Mouse (Mus musculus) embryonic facial prominence, embryonic 10.5 days (tissue): ENCODE data around the gene Pitpnc1. TPM values are rescaled to one million over a fixed set of nuclear protein-coding genes. Genes with fewer than 3 reads are reported as not detected.
A peak's percentile ranks its signal among the peaks of the same experiment; 100 is the strongest.

Experiments
- DNase-seq: peaks from one replicate; pipeline ENCODE4 v3.0.0-alpha.2; 2017; ENCODE audit warnings: low spot score
- H3K27ac ChIP-seq: fragments of 300-500 bp; sonication (generic); replicated peaks from 2 replicates; pipeline ENCODE4 v1.5.1; 2016; ENCODE audit warnings: mild to moderate bottlenecking
- H3K27me3 ChIP-seq: fragments of 300-500 bp; sonication (generic); replicated peaks from 2 replicates; pipeline ENCODE4 v1.6.1; 2016; ENCODE audit warnings: low read depth, mild to moderate bottlenecking; ENCODE audit not compliant: poor library complexity, severe bottlenecking
- H3K36me3 ChIP-seq: fragments of 300-500 bp; sonication (generic); replicated peaks from 2 replicates; pipeline ENCODE4 v1.6.1; 2016; ENCODE audit warnings: mild to moderate bottlenecking, moderate library complexity
- H3K4me1 ChIP-seq: fragments of 300-500 bp; sonication (generic); 2 replicates; pipeline ENCODE4 v1.6.1; 2016
- H3K4me3 ChIP-seq: fragments of 300-500 bp; sonication (generic); 2 replicates; pipeline ENCODE4 v1.5.1; 2016; ENCODE audit warnings: mild to moderate bottlenecking, moderate library complexity
- H3K9me3 ChIP-seq: fragments of 300-500 bp; sonication (generic); 2 replicates; pipeline ENCODE4 v1.6.1; 2016; ENCODE audit warnings: mild to moderate bottlenecking
- WGBS: fragments of 180-500 bp; shearing (Covaris S2); methylation state at CpG from one replicate; pipeline ENCODE4 v1.1.7; 2016; 5-methylcytosine and 5-hydroxymethylcytosine counted together
- polyA plus RNA-seq: library from polyadenylated mRNA; unstranded; fragments of >200 nt; fragmentation: Nextera tagmentation; extraction: Ambion mirVana; gene quantifications from 2 replicates; pipeline ENCODE4 v1.2.1, GENCODE M21; 2016

Gene Pitpnc1
- polyA plus RNA-seq, 1 experiment from 2014 or later, result 42.5 TPM

- 91% methylated on average over 9 of the region's 9 CpGs for WGBS
- H3K4me3 ChIP-seq, result no peak overlapping the region
- no peak for DNase-seq
These were observed 22.6 kb downstream of the Pitpnc1 start for GRCm38 (mm10) chr11:107447915-107448314.

GRCm38 (mm10) chr11:107447349-107447748 lies 23.1 kb downstream of the Pitpnc1 start:
- DNase-seq, result no peak
- H3K4me1 ChIP-seq, result peaks cover 20% of the 10 kb centered on the region
- no peak overlapping the region for H3K4me3 ChIP-seq
- peaks cover 14% of the 10 kb centered on the region for H3K36me3 ChIP-seq
- no peak overlapping the region for H3K27ac ChIP-seq
- 72% methylated on average over 5 of the region's 5 CpGs for WGBS
- no peaks in the 10 kb centered on the region for H3K9me3 ChIP-seq
- H3K27me3 ChIP-seq, result no peaks in the 10 kb centered on the region

More at GRCm38 (mm10) chr11:107447915-107448314, 22.6 kb downstream of the Pitpnc1 start:
- peaks cover 20% of the 10 kb centered on the region for H3K4me1 ChIP-seq
- no peaks in the 10 kb centered on the region for H3K27me3 ChIP-seq
- H3K9me3 ChIP-seq, result no peaks in the 10 kb centered on the region
- peaks cover 19% of the 10 kb centered on the region for H3K36me3 ChIP-seq
- no peak overlapping the region for H3K27ac ChIP-seq

GRCm38 (mm10) chr11:107446650-107447049 lies 23.8 kb downstream of the Pitpnc1 start:
- Histone ChIP-seq H3K27ac (no peak overlapping the region), H3K36me3 (peaks cover 9% of the 10 kb centered on the region), H3K4me1 (peaks cover 20% of the 10 kb centered on the region), H3K27me3 (no peaks in the 10 kb centered on the region), H3K9me3 (no peaks in the 10 kb centered on the region), H3K4me3 (no peak overlapping the region)
- DNase-seq, result no peak
- 88% methylated on average over 6 of the region's 6 CpGs for WGBS

- WGBS, result 87% methylated on average over 3 of the region's 3 CpGs
- H3K36me3 ChIP-seq, result peaks cover 4% of the 10 kb centered on the region; the same call in 1 of the 2 replicates
These were observed 24.8 kb downstream of the Pitpnc1 start for GRCm38 (mm10) chr11:107445683-107446082.

GRCm38 (mm10) chr11:107443121-107444095 lies 27.1 kb downstream of the Pitpnc1 start:
- H3K27me3 ChIP-seq, result no peaks in the 10 kb centered on the region
- no peak overlapping the region for H3K4me3 ChIP-seq
- peaks cover 2% of the 10 kb centered on the region; the same call in 1 of the 2 replicates for H3K9me3 ChIP-seq
- H3K4me1 ChIP-seq, result peaks cover 4% of the 10 kb centered on the region
- peaks cover 4% of the 10 kb centered on the region; the same call in 1 of the 2 replicates for H3K36me3 ChIP-seq
- no peak overlapping the region for H3K27ac ChIP-seq
- no peak for DNase-seq
- WGBS, result 85% methylated on average over 12 of the region's 12 CpGs

More at GRCm38 (mm10) chr11:107445683-107446082, 24.8 kb downstream of the Pitpnc1 start:
- H3K27ac ChIP-seq, result no peak overlapping the region
- no peak overlapping the region for H3K4me3 ChIP-seq
- H3K4me1 ChIP-seq, result peaks cover 17% of the 10 kb centered on the region
- no peak for DNase-seq
- no peaks in the 10 kb centered on the region for H3K27me3 ChIP-seq
- H3K9me3 ChIP-seq, result no peaks in the 10 kb centered on the region

- Histone ChIP-seq H3K9me3 (peaks cover 4% of the 10 kb centered on the region; the same call in 1 of the 2 replicates), H3K4me3 (no peak overlapping the region), H3K36me3 (peaks cover 4% of the 10 kb centered on the region; the same call in 1 of the 2 replicates), H3K27me3 (no peaks in the 10 kb centered on the region), H3K27ac (no peak overlapping the region), H3K4me1 (peaks cover 1% of the 10 kb centered on the region)
- 46% methylated on average over 3 of the region's 3 CpGs for WGBS
- DNase-seq, result no peak
These were observed 29.4 kb downstream of the Pitpnc1 start for GRCm38 (mm10) chr11:107441050-107441449.

GRCm38 (mm10) chr11:107438140-107438539 lies 32.4 kb downstream of the Pitpnc1 start:
- Histone ChIP-seq H3K4me1 (peaks cover 8% of the 10 kb centered on the region), H3K9me3 (peaks cover 4% of the 10 kb centered on the region; the same call in 1 of the 2 replicates), H3K36me3 (peaks cover 12% of the 10 kb centered on the region; the same call in 1 of the 2 replicates), H3K27me3 (no peaks in the 10 kb centered on the region), H3K27ac (no peak overlapping the region), H3K4me3 (no peak overlapping the region)
- 70% methylated on average over 3 of the region's 3 CpGs for WGBS
- no peak for DNase-seq

GRCm38 (mm10) chr11:107437723-107438122 lies 32.8 kb downstream of the Pitpnc1 start:
- H3K27ac ChIP-seq, result no peak overlapping the region
- no peak for DNase-seq
- WGBS, result 73% methylated on average over 4 of the region's 4 CpGs
- H3K36me3 ChIP-seq, result peaks cover 12% of the 10 kb centered on the region; the same call in 1 of the 2 replicates
- H3K4me3 ChIP-seq, result no peak overlapping the region
- H3K4me1 ChIP-seq, result peaks cover 12% of the 10 kb centered on the region
- H3K27me3 ChIP-seq, result no peaks in the 10 kb centered on the region
- H3K9me3 ChIP-seq, result peaks cover 4% of the 10 kb centered on the region; the same call in 1 of the 2 replicates

- 0 out of 2 replicates have a peak overlapping the region, but pooled peaks have one; percentile 6 for H3K27ac ChIP-seq
- 90% methylated on average over 6 of the region's 6 CpGs for WGBS
- H3K9me3 ChIP-seq, result peaks cover 4% of the 10 kb centered on the region; the same call in 1 of the 2 replicates
- H3K4me3 ChIP-seq, result no peak overlapping the region
- no peaks in the 10 kb centered on the region for H3K27me3 ChIP-seq
- DNase-seq, result no peak
- H3K36me3 ChIP-seq, result peaks cover 16% of the 10 kb centered on the region; the same call in 1 of the 2 replicates
- H3K4me1 ChIP-seq, result peaks cover 20% of the 10 kb centered on the region
These were observed 34.6 kb downstream of the Pitpnc1 start for GRCm38 (mm10) chr11:107435776-107436449.

- no peak overlapping the region for H3K27ac ChIP-seq
- H3K4me3 ChIP-seq, result no peak overlapping the region
- 85% methylated on average over 7 of the region's 7 CpGs for WGBS
- H3K27me3 ChIP-seq, result no peaks in the 10 kb centered on the region
- H3K36me3 ChIP-seq, result peaks cover 26% of the 10 kb centered on the region; the same call in 1 of the 2 replicates
- DNase-seq, result no peak
- H3K4me1 ChIP-seq, result peaks cover 20% of the 10 kb centered on the region
- no peaks in the 10 kb centered on the region for H3K9me3 ChIP-seq
These were observed 39.1 kb downstream of the Pitpnc1 start for GRCm38 (mm10) chr11:107431197-107431965.

GRCm38 (mm10) chr11:107428011-107428410 lies 42.5 kb downstream of the Pitpnc1 start:
- 94% methylated on average over 10 of the region's 10 CpGs for WGBS

More at GRCm38 (mm10) chr11:107428011-107428410, 42.5 kb downstream of the Pitpnc1 start:
- no peak overlapping the region for H3K27ac ChIP-seq
- H3K4me1 ChIP-seq, result peaks cover 14% of the 10 kb centered on the region
- no peaks in the 10 kb centered on the region for H3K27me3 ChIP-seq
- H3K4me3 ChIP-seq, result no peak overlapping the region
- DNase-seq, result no peak
- H3K9me3 ChIP-seq, result no peaks in the 10 kb centered on the region
- peaks cover 14% of the 10 kb centered on the region; the same call in 1 of the 2 replicates for H3K36me3 ChIP-seq
